Comparison of ENCODE assay signal across 28 mouse cellular contexts in genomic region chr1:150816035-150816807, GRCm38 (mm10).
"Had no signal": no experiment of that assay in that cellular context is flagged by ENCODE, and none has a peak within 500 bp of the region (broad histone marks: within the 10 kb centered on the region; RNA-seq: fewer than 3 reads in every experiment).

No protein-coding gene starts in this region.

- H3K9ac ChIP-seq: forebrain, postnatal 0 days; hindbrain, embryonic 12.5 days; hindbrain, embryonic 14.5 days; intestine, embryonic 15.5 days; kidney, embryonic 15.5 days; liver, embryonic 13.5 days; liver, embryonic 15.5 days had no signal

- H3K36me3 ChIP-seq: hindbrain, embryonic 10.5 days; hindbrain, embryonic 12.5 days; intestine, embryonic 15.5 days; liver, embryonic 13.5 days; liver, embryonic 15.5 days had no signal

- DNase-seq: forebrain, postnatal 0 days; gastrocnemius, adult 2 months; gastrocnemius, postnatal 10 days; gastrocnemius, postnatal 25 days; heart, adult 18-20 months; heart, postnatal 10 days; heart, postnatal 4 days; kidney, adult 18-20 months; kidney, adult 9 months; kidney, postnatal 14 days; kidney, postnatal 36 days; layer of hippocampus, adult 9-11 months; layer of hippocampus, postnatal 36 days; liver; liver, embryonic 13.5 days had no signal

- ATAC-seq: forebrain, postnatal 0 days; hindbrain, embryonic 16.5 days; inflammation-experienced regulatory T-cells, adult 6 months; intestine, embryonic 15.5 days; intestine, postnatal 0 days had no signal

- H3K4me2 ChIP-seq: hindbrain, embryonic 12.5 days; hindbrain, embryonic 14.5 days; intestine, embryonic 15.5 days; kidney, embryonic 15.5 days; liver, embryonic 11.5 days; liver, embryonic 13.5 days; liver, embryonic 15.5 days had no signal

- H3K4me1 ChIP-seq: hindbrain, embryonic 10.5 days; hindbrain, embryonic 12.5 days; intestine, embryonic 15.5 days; kidney, embryonic 15.5 days; liver, embryonic 13.5 days; liver, embryonic 15.5 days had no signal

- H3K9me3 ChIP-seq: heart, embryonic 10.5 days; hindbrain, embryonic 10.5 days; hindbrain, embryonic 12.5 days; intestine, embryonic 15.5 days; kidney, embryonic 15.5 days; liver, embryonic 13.5 days; liver, embryonic 15.5 days had no signal

- H3K27me3 ChIP-seq: hindbrain, embryonic 12.5 days; intestine, embryonic 15.5 days; kidney, embryonic 15.5 days; liver, embryonic 13.5 days; liver, embryonic 15.5 days had no signal

- H3K4me3 ChIP-seq: gastrocnemius, adult 2 months; heart, embryonic 10.5 days; hindbrain, embryonic 10.5 days; hindbrain, embryonic 12.5 days; intestine, embryonic 15.5 days; kidney, embryonic 15.5 days; left cerebral cortex, adult 2 months; liver, embryonic 13.5 days; liver, embryonic 15.5 days had no signal

- H3K27ac ChIP-seq: gastrocnemius, adult 2 months; heart, embryonic 10.5 days; hindbrain, embryonic 10.5 days; hindbrain, embryonic 12.5 days; hindbrain, embryonic 14.5 days; intestine, embryonic 15.5 days; kidney, embryonic 15.5 days; kidney, postnatal 0 days; left cerebral cortex, adult 2 months; liver, embryonic 13.5 days; liver, embryonic 15.5 days had no signal
